Mouse (Mus musculus): ENCODE measurements around the gene Cntnap2.

DNA sequence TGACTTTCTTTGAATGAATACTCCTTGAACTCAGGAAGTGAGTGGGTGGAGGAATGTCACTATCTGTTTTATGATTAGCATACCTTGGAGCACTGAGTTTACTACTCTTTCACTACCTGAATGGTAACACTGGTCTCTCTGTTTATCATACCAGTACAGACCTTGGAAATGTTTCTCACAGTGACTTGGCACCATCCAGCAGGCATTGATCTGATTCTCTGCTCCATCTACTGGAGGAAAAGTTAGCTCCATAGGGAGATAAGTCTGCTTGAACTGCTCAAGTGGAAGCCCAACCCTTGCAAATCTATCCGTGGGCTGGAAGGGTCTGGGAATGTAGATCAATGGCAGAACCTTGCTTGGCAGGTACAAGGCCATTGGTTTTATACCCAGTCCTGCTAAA is 2235.3 kb downstream of the Cntnap2 start:
- no peak for TF ChIP-seq GATA1 (IDR thresholded peaks at IDR 0.05; ENCODE audit: borderline replicate concordance, low read length)
- TF ChIP-seq POLR2AphosphoS5 (IDR thresholded peaks at IDR 0.05; ENCODE audit: insufficient replicate concordance, low read depth, low read length), result no peak
- TF ChIP-seq CTCF (IDR thresholded peaks at IDR 0.05; ENCODE audit: low read depth, low read length), result no peak

All from G1E (cell line).